Mouse (Mus musculus) erythroid progenitor cell, adult 5-6 weeks (primary cell): ENCODE data around the gene Asb16. TPM values are rescaled to one million over a fixed set of nuclear protein-coding genes. Genes with fewer than 3 reads are reported as not detected.
A peak's percentile ranks its signal among the peaks of the same experiment; 100 is the strongest.

Experiments used
- ATAC-seq: replicated peaks from 2 replicates; pipeline ENCODE4 v1.8.0; 2016; ENCODE audit warnings: moderate number of reproducible peaks, mild to moderate bottlenecking, moderate TSS enrichment, inconsistent platforms; ENCODE audit not compliant: poor library complexity, low FRiP score, severe bottlenecking
- total RNA-seq, 2 experiments: library from RNA; stranded (forward) in 1 of 2; stranded (reverse) in 1 of 2; fragments of 150-400 nt in 1 of 2; fragments of 186-747, 209-891 nt in 1 of 2; gene quantifications; 2 replicates each; pipeline versions ENCODE4 v1.2.3 to v1.2.4; 2015 to 2017; ENCODE audit warnings: low replicate concordance in 2 of 2

Asb16 gene
- total RNA-seq, 2 experiments from 2014 or later, result not detected

DNA sequence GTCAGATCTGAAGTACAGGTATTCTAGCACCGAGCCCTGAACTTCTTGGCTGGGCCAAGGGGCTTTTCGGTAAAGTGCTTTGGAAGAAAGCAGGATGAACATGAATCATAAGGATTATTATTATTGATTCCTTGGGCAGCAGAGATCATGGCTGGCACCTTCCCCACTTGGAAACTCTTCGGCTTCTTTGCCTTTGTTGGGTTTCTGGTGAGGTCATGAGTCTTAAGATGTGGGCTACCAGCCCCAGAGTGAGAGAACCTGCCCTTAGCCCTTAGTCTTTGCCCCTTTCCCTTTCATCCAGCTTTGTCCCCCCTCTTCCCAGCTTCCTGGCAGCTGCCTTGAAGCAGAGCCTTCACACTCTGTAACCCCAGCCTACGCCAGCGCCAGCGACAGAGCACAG, 53.4 kb downstream of the Asb16 start:
- ATAC-seq, result no peak

DNA sequence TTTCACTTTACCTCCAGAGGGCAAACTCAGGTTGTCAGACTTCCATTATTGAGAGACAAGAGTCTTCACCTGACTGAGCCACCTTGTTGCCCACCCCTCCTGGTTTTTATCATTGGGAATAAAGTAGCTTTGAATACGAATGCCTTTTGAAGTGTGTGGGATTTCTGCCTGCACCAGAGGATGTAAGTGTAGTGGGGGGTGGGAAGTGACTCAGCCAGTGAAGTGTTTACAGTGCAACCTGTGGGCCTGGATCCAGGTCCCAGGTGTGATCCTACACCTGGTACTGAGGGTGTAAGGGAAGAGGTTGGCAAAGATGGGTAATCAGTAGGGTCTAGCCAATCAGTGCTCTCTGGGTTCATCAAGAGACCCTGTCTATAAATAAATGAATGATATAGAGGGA, 55.0 kb downstream of the Asb16 start:
- no peak for ATAC-seq

DNA sequence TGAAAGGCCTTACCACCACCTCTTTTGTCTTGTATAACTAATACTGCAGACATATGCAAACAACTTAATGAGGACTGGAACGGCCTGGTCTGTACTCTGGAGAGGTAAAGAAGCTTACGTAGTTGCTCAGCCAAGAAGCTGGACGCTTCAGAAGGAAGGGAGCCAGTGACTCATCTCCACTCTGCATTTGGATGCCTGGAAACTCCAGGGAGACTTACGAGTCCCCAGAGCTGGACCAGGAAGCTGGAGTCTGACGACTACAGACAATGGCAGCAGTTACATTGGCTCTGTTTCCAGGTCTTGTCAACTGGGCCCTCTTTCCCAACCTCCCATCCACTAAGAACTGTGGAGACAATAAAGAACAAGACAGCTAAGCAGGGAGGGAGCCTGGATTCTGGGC, 58.7 kb downstream of the Asb16 start:
- no peak for ATAC-seq

DNA sequence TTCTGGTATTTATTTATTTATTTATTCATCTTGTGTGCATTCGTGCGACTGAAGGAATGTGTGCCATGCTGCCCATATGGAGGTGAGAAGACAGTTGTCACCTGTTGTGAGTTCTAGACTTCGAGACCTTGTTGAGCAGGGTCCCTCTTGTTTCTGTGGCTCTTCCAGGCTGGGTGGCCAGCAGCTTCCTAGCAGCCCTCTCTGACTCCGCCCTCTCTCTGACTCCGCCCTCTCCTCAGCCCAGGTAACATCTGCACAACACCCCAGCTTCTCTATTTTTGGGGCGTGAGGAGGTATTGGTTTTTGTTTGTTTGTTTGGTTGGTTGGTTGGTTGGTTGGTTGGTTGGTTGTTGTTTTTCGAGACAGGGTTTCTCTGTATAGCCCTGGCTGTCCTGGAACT, 59.3 kb downstream of the Asb16 start:
- ATAC-seq, result peak; percentile 61

Other genes with a start within 250 kb of the Asb16 start
- gene Mpp3, start 240.3 kb upstream of the Asb16 start, total RNA-seq (2015; ENCODE audit: low replicate concordance), result not detected in 2 replicates
- gene Mpp3, start 240.3 kb upstream of the Asb16 start, total RNA-seq (2017; ENCODE audit: low replicate concordance), result not detected in 2 replicates
- gene Cd300lg, start 227.2 kb upstream of the Asb16 start, total RNA-seq (2015; ENCODE audit: low replicate concordance), result 0.42 and 3.6 TPM in 2 replicates
- 0.23 and 0.64 TPM in 2 replicates for gene Cd300lg, start 227.2 kb upstream of the Asb16 start, total RNA-seq (2017; ENCODE audit: low replicate concordance)
- 37.5 and 39.0 TPM in 2 replicates for gene Mpp2, start 180.2 kb upstream of the Asb16 start, total RNA-seq (2015; ENCODE audit: low replicate concordance)
- 32.9 and 39.0 TPM in 2 replicates for gene Mpp2, start 180.2 kb upstream of the Asb16 start, total RNA-seq (2017; ENCODE audit: low replicate concordance)
- gene Ppy, start 167.4 kb upstream of the Asb16 start, total RNA-seq (2015; ENCODE audit: low replicate concordance), result not detected in 2 replicates
- gene Ppy, start 167.4 kb upstream of the Asb16 start, total RNA-seq (2017; ENCODE audit: low replicate concordance), result not detected in 2 replicates
- not detected in 2 replicates for gene Pyy, start 160.9 kb upstream of the Asb16 start, total RNA-seq (2015; ENCODE audit: low replicate concordance)
- not detected in 2 replicates for gene Pyy, start 160.9 kb upstream of the Asb16 start, total RNA-seq (2017; ENCODE audit: low replicate concordance)
- 3.8 TPM in 1 of 2 replicates, not detected in the other for gene Nags, start 123.2 kb upstream of the Asb16 start, total RNA-seq (2015; ENCODE audit: low replicate concordance)
- gene Nags, start 123.2 kb upstream of the Asb16 start, total RNA-seq (2017; ENCODE audit: low replicate concordance), result not detected in 2 replicates
- gene Tmem101, start 112.3 kb upstream of the Asb16 start, total RNA-seq (2015; ENCODE audit: low replicate concordance), result 1.1 and 1.3 TPM in 2 replicates
- 2.9 and 5.1 TPM in 2 replicates for gene Tmem101, start 112.3 kb upstream of the Asb16 start, total RNA-seq (2017; ENCODE audit: low replicate concordance)
- gene Lsm12, start 83.4 kb upstream of the Asb16 start, total RNA-seq (2015; ENCODE audit: low replicate concordance), result 60.8 and 82.5 TPM in 2 replicates
- gene Lsm12, start 83.4 kb upstream of the Asb16 start, total RNA-seq (2017; ENCODE audit: low replicate concordance), result 28.0 and 39.7 TPM in 2 replicates
- gene G6pc3, start 79.1 kb upstream of the Asb16 start, total RNA-seq (2015; ENCODE audit: low replicate concordance), result 4.0 and 14.3 TPM in 2 replicates
- gene G6pc3, start 79.1 kb upstream of the Asb16 start, total RNA-seq (2017; ENCODE audit: low replicate concordance), result 4.4 and 8.6 TPM in 2 replicates
- 11.9 and 36.9 TPM in 2 replicates for gene Hdac5, start 38.6 kb upstream of the Asb16 start, total RNA-seq (2015; ENCODE audit: low replicate concordance)
- gene Hdac5, start 38.6 kb upstream of the Asb16 start, total RNA-seq (2017; ENCODE audit: low replicate concordance), result 6.4 and 9.9 TPM in 2 replicates
- gene BC030867, start 19.9 kb upstream of the Asb16 start, total RNA-seq (2015; ENCODE audit: low replicate concordance), result 26.7 and 30.2 TPM in 2 replicates
- gene BC030867, start 19.9 kb upstream of the Asb16 start, total RNA-seq (2017; ENCODE audit: low replicate concordance), result 14.4 and 14.5 TPM in 2 replicates
- gene Tmub2, start 16.2 kb downstream of the Asb16 start, total RNA-seq (2015; ENCODE audit: low replicate concordance), result 46.1 and 52.6 TPM in 2 replicates
- gene Tmub2, start 16.2 kb downstream of the Asb16 start, total RNA-seq (2017; ENCODE audit: low replicate concordance), result 36.9 and 43.5 TPM in 2 replicates
- 14.3 and 22.0 TPM in 2 replicates for gene Atxn7l3, start 27.9 kb downstream of the Asb16 start, total RNA-seq (2015; ENCODE audit: low replicate concordance)
- 9.8 and 16.8 TPM in 2 replicates for gene Atxn7l3, start 27.9 kb downstream of the Asb16 start, total RNA-seq (2017; ENCODE audit: low replicate concordance)
- 77.5 and 82.2 TPM in 2 replicates for gene Ubtf, start 51.0 kb downstream of the Asb16 start, total RNA-seq (2015; ENCODE audit: low replicate concordance)
- gene Ubtf, start 51.0 kb downstream of the Asb16 start, total RNA-seq (2017; ENCODE audit: low replicate concordance), result 281 and 468 TPM in 2 replicates
- 5,198 and 5,361 TPM in 2 replicates for gene Slc4a1, start 97.5 kb downstream of the Asb16 start, total RNA-seq (2015; ENCODE audit: low replicate concordance)
- 5,184 and 5,388 TPM in 2 replicates for gene Slc4a1, start 97.5 kb downstream of the Asb16 start, total RNA-seq (2017; ENCODE audit: low replicate concordance)
- not detected in 2 replicates for gene Rundc3a, start 124.7 kb downstream of the Asb16 start, total RNA-seq (2015; ENCODE audit: low replicate concordance)
- not detected in 2 replicates for gene Rundc3a, start 124.7 kb downstream of the Asb16 start, total RNA-seq (2017; ENCODE audit: low replicate concordance)
- 211 and 271 TPM in 2 replicates for gene Slc25a39, start 139.2 kb downstream of the Asb16 start, total RNA-seq (2015; ENCODE audit: low replicate concordance)
- gene Slc25a39, start 139.2 kb downstream of the Asb16 start, total RNA-seq (2017; ENCODE audit: low replicate concordance), result 78.9 and 80.8 TPM in 2 replicates
- 90.1 and 125 TPM in 2 replicates for gene Grn, start 161.6 kb downstream of the Asb16 start, total RNA-seq (2015; ENCODE audit: low replicate concordance)
- 38.5 and 49.9 TPM in 2 replicates for gene Grn, start 161.6 kb downstream of the Asb16 start, total RNA-seq (2017; ENCODE audit: low replicate concordance)
- not detected in 2 replicates for gene Fam171a2, start 178.9 kb downstream of the Asb16 start, total RNA-seq (2015; ENCODE audit: low replicate concordance)
- gene Fam171a2, start 178.9 kb downstream of the Asb16 start, total RNA-seq (2017; ENCODE audit: low replicate concordance), result not detected in 2 replicates
- 4.2 and 15.9 TPM in 2 replicates for gene Itga2b, start 201.4 kb downstream of the Asb16 start, total RNA-seq (2015; ENCODE audit: low replicate concordance)
- gene Itga2b, start 201.4 kb downstream of the Asb16 start, total RNA-seq (2017; ENCODE audit: low replicate concordance), result 20.4 and 34.3 TPM in 2 replicates